Mouse (Mus musculus) layer of hippocampus, postnatal 25 days (tissue): ENCODE measurements at regions not wholly inside any gene's neighbourhood (a gene's known extent, or its start where the extent isn't known, plus 50 kb on each side); places are given as distances from the start of the nearest gene placed in this dataset.

Experiments used
- DNase-seq, 2 experiments: peaks; one replicate each; pipeline ENCODE4 v3.0.0; 2022; ENCODE audit warnings: mixed read lengths in 2 of 2, low spot score in 1 of 2; ENCODE audit errors: extremely low spot score in 1 of 2

DNA sequence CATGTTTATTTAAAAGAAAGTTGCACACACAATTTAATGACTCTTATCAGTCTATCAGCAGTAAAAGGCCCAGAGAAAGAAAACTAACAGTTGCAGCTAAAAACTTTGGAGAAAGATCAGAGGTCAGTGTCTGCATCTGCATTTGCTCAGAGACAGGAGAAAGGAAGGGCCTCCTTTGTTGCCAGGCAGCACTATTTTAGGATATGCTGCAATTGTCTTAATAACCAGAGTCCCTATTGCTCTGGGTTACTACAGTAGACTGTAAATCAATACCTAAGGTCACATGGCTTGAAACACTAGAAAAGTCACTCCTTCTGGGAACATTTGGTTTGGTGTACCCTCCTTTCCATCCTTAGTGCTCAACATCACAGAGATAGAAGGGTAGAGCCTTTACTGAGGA, 175.7 kb downstream of the Hdgfl1 start:
- DNase-seq, result no peak

GRCm38 (mm10) chr13:26593750-26594149, 176.2 kb downstream of the Hdgfl1 start:
- DNase-seq, result no peak

GRCm38 (mm10) chr13:26575890-26576543, 193.9 kb downstream of the Hdgfl1 start:
- no peak for DNase-seq

- no peak for DNase-seq
Measured at GRCm38 (mm10) chr13:26569422-26569821, 200.5 kb downstream of the Hdgfl1 start.

DNA sequence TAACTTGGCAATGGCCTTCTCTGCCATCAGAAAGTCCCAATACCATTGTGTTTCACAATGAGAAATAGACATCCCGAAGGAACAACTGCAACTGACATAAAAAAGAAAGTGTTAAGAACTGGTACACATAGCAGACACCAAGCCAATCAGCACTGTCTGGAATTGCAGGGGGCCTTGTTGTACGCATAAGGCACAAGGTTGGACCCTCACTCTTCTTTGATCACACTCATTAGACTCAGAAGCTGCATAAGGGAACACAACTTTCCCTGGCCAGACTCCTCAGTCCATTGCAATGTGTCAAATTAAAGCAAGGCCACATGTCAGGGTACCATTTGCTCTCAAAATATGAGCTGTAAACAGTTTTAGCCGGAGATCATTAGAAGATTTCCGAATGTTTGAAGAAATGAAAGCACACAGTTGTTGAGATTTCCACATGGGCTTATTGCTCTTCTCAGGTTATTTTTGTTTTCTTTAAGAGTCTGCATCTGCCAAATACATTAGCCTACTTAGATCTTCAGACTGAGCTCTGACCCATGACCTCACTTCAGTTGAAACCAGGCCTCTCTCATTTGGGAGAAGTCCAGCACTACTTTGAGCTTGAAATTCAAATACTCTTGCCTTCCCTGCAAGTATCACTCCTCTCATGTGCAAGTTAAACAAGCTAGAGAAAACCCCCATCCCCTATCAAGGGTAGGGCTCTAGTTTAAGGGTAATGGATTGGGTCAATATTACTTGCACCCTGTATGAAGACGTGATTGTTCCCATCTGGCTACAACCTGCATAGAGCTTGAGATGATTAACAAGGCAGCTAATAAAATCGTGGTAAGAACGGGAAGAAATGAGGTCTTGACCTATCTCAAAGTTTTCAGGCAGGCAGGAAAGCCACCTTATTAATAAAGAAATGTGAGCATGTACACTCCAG, 204.8 kb downstream of the Hdgfl1 start:
- no peak for DNase-seq

DNA sequence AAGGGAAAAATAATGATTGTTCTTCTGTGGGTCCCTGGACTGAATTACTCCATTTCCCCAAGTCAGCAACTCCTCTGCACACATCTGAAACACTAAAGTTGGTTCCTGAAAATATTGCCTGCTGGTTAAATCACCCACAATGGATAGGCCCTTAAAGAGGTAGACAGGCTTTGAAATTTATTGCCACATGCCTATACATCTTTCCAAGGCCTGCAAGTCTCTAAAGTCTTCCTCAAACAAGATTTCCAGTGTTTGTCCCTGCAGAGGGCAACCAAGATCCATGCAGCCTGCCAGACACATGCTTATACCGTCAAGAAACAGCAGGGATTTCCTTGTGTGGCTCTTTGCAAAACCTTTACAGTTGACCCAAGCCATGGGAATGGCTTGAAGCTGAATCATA, 211.6 kb downstream of the Hdgfl1 start:
- no peak for DNase-seq

DNA sequence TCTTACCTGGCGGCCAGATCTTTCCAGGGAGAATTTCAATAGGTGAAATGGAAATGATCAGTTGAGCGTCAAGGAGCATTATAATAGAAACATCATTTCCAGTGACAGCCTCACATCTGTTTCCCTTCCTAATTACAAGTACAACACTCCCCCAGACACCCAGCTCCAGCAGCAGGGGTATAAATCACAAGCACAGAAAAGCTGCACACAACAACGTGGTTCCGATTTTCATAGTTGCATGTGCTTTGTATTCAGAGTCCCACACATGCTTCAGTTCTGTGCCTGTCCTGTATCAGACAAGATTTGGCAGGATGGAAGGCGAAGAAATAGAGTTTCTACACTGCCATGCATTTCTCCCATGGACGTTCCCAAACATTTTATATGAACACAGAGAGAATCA, 215.7 kb downstream of the Hdgfl1 start:
- DNase-seq, result no peak

GRCm38 (mm10) chr13:26552122-26552521, 217.8 kb downstream of the Hdgfl1 start:
- DNase-seq, result no peak

DNA sequence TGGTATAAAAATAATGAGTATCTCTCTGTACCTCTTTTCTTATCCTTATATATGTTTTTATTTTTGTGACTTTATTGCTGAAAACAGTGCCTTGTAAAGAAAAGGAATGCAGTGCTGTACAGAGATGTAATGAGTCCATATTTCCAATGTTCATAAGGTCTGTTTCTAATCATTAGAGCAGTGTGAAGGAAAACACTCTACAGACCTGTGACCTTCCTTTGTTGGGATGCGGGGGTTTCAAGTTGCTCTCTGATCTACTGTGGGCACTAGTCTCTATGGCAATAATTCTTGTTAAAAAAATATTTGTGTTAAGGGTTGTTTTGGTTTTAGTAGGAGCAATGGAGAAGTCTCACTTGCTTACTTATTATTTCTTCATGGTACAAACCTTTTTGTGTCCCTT, 231.0 kb downstream of the Hdgfl1 start:
- no peak for DNase-seq

- no peak for DNase-seq
Measured at GRCm38 (mm10) chr13:26536575-26536974, 233.4 kb downstream of the Hdgfl1 start.

- no peak for DNase-seq
Measured at GRCm38 (mm10) chr13:26532761-26533160, 237.2 kb downstream of the Hdgfl1 start.

- DNase-seq, result no peak
Measured at GRCm38 (mm10) chr13:26519054-26519453, 250.9 kb downstream of the Hdgfl1 start.

- DNase-seq, result no peak
Measured at GRCm38 (mm10) chr13:26518425-26518824, 251.5 kb downstream of the Hdgfl1 start.

DNA sequence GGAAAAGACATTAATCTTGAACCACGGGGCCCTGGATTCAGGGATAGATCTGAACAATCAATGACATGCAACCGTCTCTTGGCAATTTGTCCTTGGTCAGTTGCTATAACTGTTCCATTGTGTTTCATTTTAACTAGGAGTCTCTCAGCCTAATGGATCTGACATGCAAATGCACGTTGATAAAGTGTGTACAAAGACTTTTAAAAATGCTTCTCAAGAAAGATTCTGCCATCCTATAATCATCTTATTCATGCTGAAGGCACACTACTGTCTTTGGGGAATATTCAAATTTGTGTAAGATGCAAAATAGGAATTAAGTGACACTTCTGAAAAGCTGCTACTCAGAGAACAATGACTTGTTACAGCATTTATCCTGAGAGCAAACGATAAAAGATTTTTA, 252.3 kb downstream of the Hdgfl1 start:
- DNase-seq, result no peak

- no peak for DNase-seq
Measured at GRCm38 (mm10) chr13:26510448-26510847, 259.5 kb downstream of the Hdgfl1 start.

- no peak for DNase-seq
Measured at GRCm38 (mm10) chr13:26509841-26510240, 260.1 kb downstream of the Hdgfl1 start.

DNA sequence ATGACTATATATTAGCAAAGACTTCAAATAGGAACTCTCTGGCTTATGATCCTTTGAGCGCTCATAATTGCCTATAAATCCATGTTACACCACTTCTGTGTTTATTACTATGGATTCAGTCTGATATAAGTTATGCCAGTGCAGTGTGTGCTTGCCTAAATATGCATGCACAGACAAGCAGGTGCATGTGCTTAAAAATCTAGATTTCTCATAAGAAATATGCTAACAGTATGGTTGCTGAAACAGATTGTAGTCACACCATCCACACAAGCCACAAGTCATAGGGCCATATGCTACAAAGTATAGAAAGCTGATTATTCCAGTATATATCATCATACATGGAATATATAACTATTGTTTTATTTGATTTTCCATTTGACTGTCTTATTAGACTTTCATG, 266.2 kb downstream of the Hdgfl1 start:
- no peak for DNase-seq

DNA sequence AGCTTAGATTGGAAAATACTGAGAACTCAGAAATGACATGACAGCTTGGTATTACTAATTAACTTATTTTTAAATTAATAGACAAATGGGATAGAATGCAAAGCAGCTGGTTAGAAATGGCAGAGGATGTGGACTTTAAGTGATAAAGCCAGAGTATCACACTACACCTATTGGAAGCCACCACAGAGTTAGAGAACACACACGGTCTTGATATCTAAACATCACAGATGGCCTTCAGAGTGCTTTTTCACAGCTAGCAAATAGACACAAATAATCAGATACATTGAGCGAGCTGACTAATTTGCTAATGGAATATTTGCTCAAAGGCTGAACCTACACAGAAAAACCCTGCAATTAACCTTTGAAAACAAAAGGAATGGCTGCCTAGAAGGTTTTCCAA, 272.9 kb downstream of the Hdgfl1 start:
- no peak for DNase-seq

DNA sequence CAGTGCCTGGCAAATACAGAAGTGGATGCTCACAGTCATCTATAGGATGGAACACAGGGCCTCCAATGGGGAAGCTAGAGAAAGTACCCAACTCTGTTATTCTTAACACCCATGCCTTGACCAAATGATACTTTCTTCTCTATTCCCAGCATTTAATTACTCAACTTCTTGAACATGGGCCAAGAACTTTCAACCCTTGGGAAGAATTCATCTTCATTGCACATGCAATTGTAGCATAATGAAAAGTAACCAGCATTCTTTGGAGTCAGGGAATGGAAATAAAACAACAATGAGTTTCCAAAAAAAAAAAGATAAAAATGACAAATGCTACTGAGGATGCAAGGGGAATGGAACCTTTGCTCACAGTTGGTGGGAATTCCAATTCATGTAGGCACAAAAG, 274.1 kb downstream of the Hdgfl1 start:
- DNase-seq, result no peak

DNA sequence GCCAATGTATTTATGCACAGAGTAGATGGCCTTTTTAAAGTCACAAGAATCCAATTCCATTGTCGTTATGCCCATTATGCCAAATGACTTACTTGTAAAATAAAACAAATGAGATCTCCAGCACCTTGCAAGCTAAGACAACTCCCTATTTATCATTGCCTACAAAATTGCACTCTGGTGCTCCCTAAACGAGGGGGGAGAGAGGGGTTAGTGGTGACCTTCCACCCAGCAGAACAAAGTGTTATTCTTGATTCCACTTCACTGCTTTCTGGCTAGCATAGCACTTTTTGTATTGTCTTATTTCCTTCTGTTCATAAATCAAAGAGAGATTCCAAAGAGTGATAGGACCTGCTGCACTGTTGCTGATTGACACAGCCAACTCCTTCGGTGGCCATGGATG, 300.6 kb downstream of the Hdgfl1 start:
- DNase-seq, result no peak

- DNase-seq, result no peak
Measured at GRCm38 (mm10) chr13:26467526-26467925, 302.4 kb downstream of the Hdgfl1 start.

- DNase-seq, result no peak
Measured at GRCm38 (mm10) chr13:26464523-26464922, 305.4 kb downstream of the Hdgfl1 start.
